Mouse (Mus musculus) forebrain, embryonic 12.5 days (tissue): Measurements from ENCODE around the gene Yipf2. TPM values are rescaled to one million over a fixed set of nuclear protein-coding genes. Genes with fewer than 3 reads are reported as not detected.
"Not testable (repeated sequence)": the region's sequence is repeated elsewhere in the genome, so short reads cannot be mapped to it uniquely, and the experiment has no call there.

Experiments
- ATAC-seq: fragments of 200-750 bp; cut with Nextera tagmentation; 2 replicates; pipeline ENCODE4 v1.8.0; 2017; ENCODE audit warnings: moderate TSS enrichment; ENCODE audit not compliant: low FRiP score
- H3K27ac ChIP-seq: fragments of 300-500 bp; sonication (generic); 2 replicates; pipeline ENCODE4 v1.5.1; 2016; ENCODE audit warnings: mild to moderate bottlenecking
- H3K27me3 ChIP-seq: fragments of 300-500 bp; sonication (generic); 2 replicates; pipeline ENCODE4 v1.6.1; 2016; ENCODE audit warnings: mild to moderate bottlenecking
- H3K36me3 ChIP-seq: fragments of 300-500 bp; sonication (generic); replicated peaks from 2 replicates; pipeline ENCODE4 v1.6.1; 2016; ENCODE audit warnings: mild to moderate bottlenecking
- H3K4me1 ChIP-seq: fragments of 300-500 bp; sonication (generic); 2 replicates; pipeline ENCODE4 v1.6.1; 2016
- H3K4me2 ChIP-seq: fragments of 300-500 bp; sonication (generic); 2 replicates; pipeline ENCODE4 v1.6.1; 2016; ENCODE audit warnings: mild to moderate bottlenecking, moderate library complexity
- H3K4me3 ChIP-seq: fragments of 300-500 bp; sonication (generic); replicated peaks from 2 replicates; pipeline ENCODE4 v1.5.1; 2016; ENCODE audit warnings: mild to moderate bottlenecking
- H3K9ac ChIP-seq: fragments of 300-500 bp; sonication (generic); 2 replicates; pipeline ENCODE4 v1.6.1; 2016; ENCODE audit warnings: mild to moderate bottlenecking
- H3K9me3 ChIP-seq: fragments of 300-500 bp; sonication (generic); 2 replicates; pipeline ENCODE4 v1.6.1; 2016
- WGBS: fragments of 180-500 bp; shearing (Covaris S2); methylation state at CpG from one replicate; pipeline ENCODE4 v1.1.7; 2016; 5-methylcytosine and 5-hydroxymethylcytosine counted together
- microRNA counts: library from miRNA; unstranded; fragments of <30 nt; microRNA quantifications from one replicate; lab custom pipeline; 2017
- microRNA-seq: library from miRNA; unstranded; fragments of <30 nt; microRNA quantifications from one replicate; pipeline ENCODE4, GENCODE M21; 2017
- polyA plus RNA-seq: library from polyadenylated mRNA; unstranded; fragments of >200 nt; fragmentation: Nextera tagmentation; extraction: Ambion mirVana; gene quantifications from 2 replicates; pipeline ENCODE4 v1.2.1, GENCODE M21; 2016

The Yipf2 gene
- polyA plus RNA-seq, 1 experiment from 2014 or later, result 17.3 TPM

GRCm38 (mm10) chr9:21547075-21547941, 45.3 kb downstream of the Yipf2 start:
- 1% methylated on average over 44 of the region's 66 CpGs for WGBS
- no peaks in the 10 kb centered on the region for H3K27me3 ChIP-seq
- ATAC-seq, result peak; percentile 43

GRCm38 (mm10) chr9:21546789-21547074, 45.9 kb downstream of the Yipf2 start, which contains the start of gene Carm1:
TSS of gene Carm1 (plus strand) at chr9:21546894.
- Histone ChIP-seq H3K4me2 (peak within 1 kb of the TSS; percentile 69), H3K36me3 (peaks cover 17% of the 10 kb centered on the region), H3K27me3 (no peaks in the 10 kb centered on the region), H3K4me3 (peak within 1 kb of the TSS; percentile 79), H3K27ac (peak within 1 kb of the TSS; percentile 99), H3K4me1 (peaks cover 29% of the 10 kb centered on the region), H3K9ac (peak within 1 kb of the TSS; percentile 95), H3K9me3 (no peaks in the 10 kb centered on the region)
- 0% methylated on average over 11 of the region's 52 CpGs for WGBS
- no peak; the same call in 1 of the 2 replicates for ATAC-seq

More at GRCm38 (mm10) chr9:21547075-21547941, 45.3 kb downstream of the Yipf2 start:
- peak overlapping the region; percentile 79 for H3K4me3 ChIP-seq
- H3K27ac ChIP-seq, result peak overlapping the region; percentile 99
- H3K4me2 ChIP-seq, result peak overlapping the region; percentile 69
- peak overlapping the region; percentile 95 for H3K9ac ChIP-seq
- peaks cover 29% of the 10 kb centered on the region for H3K4me1 ChIP-seq
- H3K36me3 ChIP-seq, result peaks cover 17% of the 10 kb centered on the region
- H3K9me3 ChIP-seq, result no peaks in the 10 kb centered on the region

- H3K4me1 ChIP-seq, result peaks cover 29% of the 10 kb centered on the region
- no peaks in the 10 kb centered on the region for H3K9me3 ChIP-seq
- no peaks in the 10 kb centered on the region for H3K27me3 ChIP-seq
- H3K27ac ChIP-seq, result peak overlapping the region; percentile 99
- H3K4me3 ChIP-seq, result peak overlapping the region; percentile 79
- peaks cover 14% of the 10 kb centered on the region for H3K36me3 ChIP-seq
- ATAC-seq, result peak; percentile 96
- peak overlapping the region; percentile 68 for H3K4me2 ChIP-seq
- H3K9ac ChIP-seq, result peak overlapping the region; percentile 61
- WGBS, result under 1% methylated on average over 60 of the region's 67 CpGs
Observed at GRCm38 (mm10) chr9:21545916-21546788, 46.5 kb downstream of the Yipf2 start.

GRCm38 (mm10) chr9:21545351-21545915, 47.2 kb downstream of the Yipf2 start:
- Histone ChIP-seq H3K36me3 (0 out of 2 replicates have a peak, but pooled peaks cover 7% of the 10 kb centered on the region), H3K4me2 (peak overlapping the region; percentile 68), H3K27ac (peak overlapping the region; percentile 99), H3K27me3 (no peaks in the 10 kb centered on the region), H3K4me3 (peak overlapping the region; percentile 79), H3K9ac (peak overlapping the region; percentile 61), H3K9me3 (no peaks in the 10 kb centered on the region), H3K4me1 (peaks cover 29% of the 10 kb centered on the region)
- peak; percentile 52 for ATAC-seq
- WGBS, result 2% methylated on average over 9 of the region's 9 CpGs

- H3K27me3 ChIP-seq, H3K4me3 ChIP-seq, H3K4me2 ChIP-seq, H3K27ac ChIP-seq, H3K36me3 ChIP-seq, ATAC-seq, H3K9me3 ChIP-seq, H3K9ac ChIP-seq: not testable (repeated sequence)
- 95% methylated on average over 2 of the region's 2 CpGs for WGBS
- peaks cover 14% of the 10 kb centered on the region for H3K4me1 ChIP-seq
Observed at GRCm38 (mm10) chr9:21542001-21542400, 50.6 kb downstream of the Yipf2 start.

GRCm38 (mm10) chr9:21539981-21540753, 52.5 kb downstream of the Yipf2 start:
- no peak overlapping the region for H3K9ac ChIP-seq
- H3K36me3 ChIP-seq, result peaks cover 9% of the 10 kb centered on the region; the same call in 1 of the 2 replicates
- H3K9me3 ChIP-seq, result no peaks in the 10 kb centered on the region
- peaks cover 8% of the 10 kb centered on the region for H3K4me1 ChIP-seq
- H3K27me3 ChIP-seq, result no peaks in the 10 kb centered on the region
- H3K4me3 ChIP-seq, result no peak overlapping the region
- no peak overlapping the region for H3K4me2 ChIP-seq
- WGBS, result 81% methylated on average over 7 of the region's 7 CpGs
- no peak for ATAC-seq
- no peak overlapping the region for H3K27ac ChIP-seq

MicroRNAs within 50 kb of the gene (microRNA counts, 519-probe panel; counts per million panel counts)
- not detected for microRNA mmu-miR-1946b (lab: Ali Mortazavi, UCI)

Small RNAs within 50 kb of the gene (microRNA-seq; reads per million reads assigned to microRNA genes)
- gene Mir1946b, result not detected

Other genes starting within 250 kb of the Yipf2 start
- gene Ilf3, start 225.0 kb downstream of the Yipf2 start, polyA plus RNA-seq, result 335 and 363 TPM in 2 replicates
- gene Qtrt1, start 181.0 kb downstream of the Yipf2 start, polyA plus RNA-seq, result 43.5 and 50.8 TPM in 2 replicates
- gene Dnm2, start 167.9 kb downstream of the Yipf2 start, polyA plus RNA-seq, result 73.8 and 78.4 TPM in 2 replicates
- gene Tmed1, start 82.6 kb downstream of the Yipf2 start, polyA plus RNA-seq, result 68.0 and 68.2 TPM in 2 replicates
- 4.9 and 7.2 TPM in 2 replicates for gene AB124611, start 66.7 kb downstream of the Yipf2 start, polyA plus RNA-seq
- 54.7 and 62.5 TPM in 2 replicates for gene Carm1, start 45.9 kb downstream of the Yipf2 start, polyA plus RNA-seq
- gene Timm29, start 106 bp downstream of the Yipf2 start, polyA plus RNA-seq, result 54.5 and 55.9 TPM in 2 replicates
- 184 and 203 TPM in 2 replicates for gene Smarca4, start 23.3 kb upstream of the Yipf2 start, polyA plus RNA-seq
- gene Ldlr, start 130.7 kb upstream of the Yipf2 start, polyA plus RNA-seq, result 34.1 and 40.3 TPM in 2 replicates
- gene Spc24, start 167.5 kb upstream of the Yipf2 start, polyA plus RNA-seq, result 112 and 118 TPM in 2 replicates
- 6.1 and 6.2 TPM in 2 replicates for gene Kank2, start 205.9 kb upstream of the Yipf2 start, polyA plus RNA-seq
- 0.45 TPM in 1 of 2 replicates, not detected in the other for gene Angptl8, start 242.7 kb upstream of the Yipf2 start, polyA plus RNA-seq